Mouse (Mus musculus) erythroblast, embryonic 14.5 days (primary cell): ENCODE data around the gene Dlg2.

Experiments
- GATA1 ChIP-seq: IDR thresholded peaks from 2 replicates; pipeline ENCODE4 v1.6.1; 2012; ENCODE audit warnings: low read length, inconsistent platforms, mixed read lengths
- TAL1 ChIP-seq: IDR thresholded peaks from 3 replicates; pipeline ENCODE4 v1.6.1; 2012; ENCODE audit warnings: low read length, inconsistent platforms, mixed read lengths

GRCm38 (mm10) chr7:92493521-92493920 is 2017.0 kb downstream of the Dlg2 start:
- TF ChIP-seq GATA1 (no peak), TAL1 (no peak)
